Mouse (Mus musculus) CH12.LX (cell line): ENCODE measurements at regions not wholly inside any gene's neighbourhood (a gene's known extent, or its start where the extent isn't known, plus 50 kb on each side); places are given as distances from the start of the nearest gene placed in this dataset.

Experiments
- CTCF ChIP-seq, 2 experiments: IDR thresholded peaks in 1 of 2; conservative IDR thresholded peaks in 1 of 2; 2 replicates each; pipeline ENCODE4 v1.5.1; 2011 to 2012; ENCODE audit warnings: low read depth in 2 of 2, low read length in 2 of 2, improper control_type of control experiment in 1 of 2, inconsistent platforms in 1 of 2, mild to moderate bottlenecking in 1 of 2, moderate library complexity in 1 of 2
- ETS1 ChIP-seq: conservative IDR thresholded peaks from 2 replicates; pipeline ENCODE4 v1.6.1; 2012; ENCODE audit warnings: low read depth, mild to moderate bottlenecking, inconsistent platforms, low read length, improper control_type of control experiment, moderate library complexity
- HCFC1 ChIP-seq: IDR thresholded peaks from 2 replicates; pipeline ENCODE4 v1.6.1; 2012; ENCODE audit warnings: low read depth, mild to moderate bottlenecking, inconsistent platforms, low read length, improper control_type of control experiment
- RAD21 ChIP-seq: IDR thresholded peaks from 2 replicates; pipeline ENCODE4 v1.6.1; 2011; ENCODE audit warnings: low read depth, mild to moderate bottlenecking, low read length, improper control_type of control experiment, moderate library complexity

GRCm38 (mm10) chr9:23171361-23171760, 51.5 kb upstream of the Bmper start:
- TF ChIP-seq ETS1 (no peak), HCFC1 (no peak), RAD21 (no peak), CTCF (conservative IDR thresholded peaks at IDR 0.05 in 1 of 2, IDR thresholded peaks at IDR 0.05 in 1 of 2; ENCODE audit: low read depth in 2 of 2, low read length in 2 of 2) (no peak)
